Mouse (Mus musculus): Measurements from ENCODE around the gene Gpr146. TPM values are rescaled to one million over a fixed set of nuclear protein-coding genes. Genes with fewer than 3 reads are reported as not detected.

Gpr146 gene
- polyA plus RNA-seq, 1 experiment, result 11.7 TPM

GRCm38 (mm10) chr5:139445258-139445657 lies 67.8 kb downstream of the Gpr146 start:
- Histone ChIP-seq H3K27me3 (ENCODE audit: control insufficient read depth, insufficient read depth, insufficient read length) (no peaks in the 10 kb centered on the region), H3K4me3 (no peak overlapping the region), H3ac (ENCODE audit: control insufficient read depth, insufficient read length) (no peak overlapping the region), H3K36me3 (ENCODE audit: control insufficient read depth, insufficient read depth) (no peaks in the 10 kb centered on the region), H3K4me2 (ENCODE audit: low read depth) (no peak overlapping the region), H3K79me2 (ENCODE audit: control insufficient read depth, insufficient read depth) (no peaks in the 10 kb centered on the region)
- TF ChIP-seq MYOD1 (IDR thresholded peaks at IDR 0.05; ENCODE audit: control insufficient read depth in 1 of 3, insufficient read length in 2 of 3, low read depth in 2 of 3) (no peak), REST (IDR thresholded peaks at IDR 0.05; ENCODE audit: insufficient read depth, insufficient read length) (no peak)

Other genes with a start within 250 kb of the Gpr146 start
- gene Prkar1b, start 227.7 kb upstream of the Gpr146 start, polyA plus RNA-seq (2012; fragmentation: generic; extraction: Trizol), result 1.3 TPM
- 26.3 TPM for gene Dnaaf5, start 227.5 kb upstream of the Gpr146 start, polyA plus RNA-seq (2012; fragmentation: generic; extraction: Trizol)
- 65.5 TPM for gene Sun1, start 177.1 kb upstream of the Gpr146 start, polyA plus RNA-seq (2012; fragmentation: generic; extraction: Trizol)
- 106 TPM for gene Get4, start 125.4 kb upstream of the Gpr146 start, polyA plus RNA-seq (2012; fragmentation: generic; extraction: Trizol)
- gene Adap1, start 52.1 kb upstream of the Gpr146 start, polyA plus RNA-seq (2012; fragmentation: generic; extraction: Trizol), result 0.04 TPM
- gene Cox19, start 26.3 kb upstream of the Gpr146 start, polyA plus RNA-seq (2012; fragmentation: generic; extraction: Trizol), result 66.0 TPM
- gene Cyp2w1, start 25.1 kb upstream of the Gpr146 start, polyA plus RNA-seq (2012; fragmentation: generic; extraction: Trizol), result not detected
- gene C130050O18Rik, start 27.6 kb downstream of the Gpr146 start, polyA plus RNA-seq (2012; fragmentation: generic; extraction: Trizol), result 0.25 TPM
- 9.2 TPM for gene Gper1, start 45.5 kb downstream of the Gpr146 start, polyA plus RNA-seq (2012; fragmentation: generic; extraction: Trizol)
- gene 3110082I17Rik, start 82.8 kb downstream of the Gpr146 start, polyA plus RNA-seq (2012; fragmentation: generic; extraction: Trizol), result 16.4 TPM
- 15.0 TPM for gene Zfand2a, start 106.9 kb downstream of the Gpr146 start, polyA plus RNA-seq (2012; fragmentation: generic; extraction: Trizol)
- gene Uncx, start 165.8 kb downstream of the Gpr146 start, polyA plus RNA-seq (2012; fragmentation: generic; extraction: Trizol), result not detected